Mouse (Mus musculus) spleen, postnatal 10 days (tissue): ENCODE measurements at regions not wholly inside any gene's neighbourhood (a gene's known extent, or its start where the extent isn't known, plus 50 kb on each side); places are given as distances from the start of the nearest gene placed in this dataset.

Source experiments
- DNase-seq, 2 experiments: peaks; one replicate each; pipeline ENCODE4 v3.0.0; 2021 to 2022; ENCODE audit warnings: low spot score in 2 of 2

DNA sequence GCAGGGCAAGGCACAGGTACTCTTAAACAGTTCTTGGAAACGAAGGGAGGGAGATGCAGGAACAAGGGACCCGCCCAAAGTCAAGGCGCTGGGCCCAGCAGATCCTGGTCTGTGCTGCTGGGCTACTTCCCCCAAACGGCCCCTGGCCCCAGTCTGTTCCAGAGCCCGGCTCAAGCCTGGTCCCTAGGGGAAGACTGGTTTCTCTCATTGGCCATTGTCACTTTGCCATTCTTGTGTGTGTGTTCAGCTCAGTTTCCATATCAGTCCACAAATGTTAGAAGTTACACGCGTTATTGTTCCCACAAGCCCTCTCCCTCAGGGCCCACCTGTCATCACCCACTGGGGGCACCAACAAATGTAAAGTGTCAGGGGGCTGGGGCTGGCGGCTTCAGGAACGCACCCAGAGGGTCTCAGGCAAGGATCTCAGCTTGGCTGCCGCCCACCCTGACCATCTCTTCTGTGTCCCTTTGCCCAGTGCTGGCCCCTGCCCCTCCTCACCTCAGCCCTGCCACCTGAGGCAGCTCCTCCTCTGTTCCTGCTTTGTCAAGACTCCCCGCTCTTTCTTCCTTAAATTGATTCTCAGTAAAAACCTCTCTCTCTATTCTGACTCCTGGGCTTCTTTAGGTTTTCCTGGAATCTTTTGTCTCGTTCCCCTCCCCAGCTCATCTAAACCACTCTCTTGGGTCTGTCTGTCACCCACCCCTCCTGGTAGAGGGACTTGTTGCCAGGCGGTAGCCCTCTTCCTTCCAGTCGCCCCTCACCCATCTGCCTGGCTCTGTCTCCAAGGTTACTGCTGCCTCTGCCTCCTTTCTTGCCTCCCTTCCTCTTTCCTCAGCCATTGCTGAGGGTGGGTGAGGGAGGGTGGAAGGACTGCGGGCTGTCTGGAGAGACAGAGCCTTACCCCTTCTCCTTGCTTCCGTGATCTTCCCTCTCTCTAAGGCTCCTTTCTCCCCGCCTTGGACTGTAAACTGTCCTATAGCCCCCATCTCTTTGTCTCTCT lies 69.2 kb upstream of the 4931429L15Rik start:
- DNase-seq: no peak

DNA sequence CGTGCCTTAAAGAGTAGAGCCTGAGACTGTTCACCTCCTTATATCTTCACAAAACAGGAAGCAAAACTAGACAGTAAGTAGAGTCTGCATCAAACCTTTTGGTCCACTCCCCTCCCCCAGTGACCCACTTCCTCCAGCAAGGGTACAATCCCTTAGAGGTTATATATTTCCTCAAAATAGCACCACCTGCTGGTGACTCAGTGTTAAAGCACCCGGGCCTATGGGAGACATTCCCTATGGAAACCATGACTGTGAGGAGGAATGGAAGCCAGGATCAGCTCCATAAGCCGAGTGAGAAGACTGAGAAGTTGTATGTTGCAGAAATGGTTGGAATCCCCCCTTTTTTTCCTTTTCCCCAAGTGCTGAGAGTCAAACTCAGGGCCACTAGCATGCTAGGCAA lies 66.5 kb upstream of the 4931429L15Rik start:
- no peak for DNase-seq

DNA sequence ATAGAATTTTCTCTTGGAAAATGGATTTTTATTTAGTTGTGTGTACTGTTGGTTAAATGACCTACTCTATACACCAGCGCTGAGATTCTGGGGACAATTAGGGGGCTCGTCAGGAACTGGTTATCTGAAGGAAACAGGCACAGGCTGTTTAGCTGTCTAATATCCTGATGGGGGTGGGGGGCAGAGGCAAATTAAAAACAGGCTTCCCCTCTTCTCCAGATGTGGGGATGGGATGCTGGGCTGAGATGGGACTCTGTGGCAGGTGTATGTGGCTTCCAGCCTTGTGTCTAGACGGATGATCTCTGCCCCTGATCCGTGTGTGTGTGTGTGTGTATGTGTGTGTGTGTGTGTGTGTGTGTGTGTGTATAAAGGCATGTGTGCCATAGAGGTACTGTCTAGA lies 61.6 kb upstream of the 4931429L15Rik start:
- DNase-seq: no peak

DNA sequence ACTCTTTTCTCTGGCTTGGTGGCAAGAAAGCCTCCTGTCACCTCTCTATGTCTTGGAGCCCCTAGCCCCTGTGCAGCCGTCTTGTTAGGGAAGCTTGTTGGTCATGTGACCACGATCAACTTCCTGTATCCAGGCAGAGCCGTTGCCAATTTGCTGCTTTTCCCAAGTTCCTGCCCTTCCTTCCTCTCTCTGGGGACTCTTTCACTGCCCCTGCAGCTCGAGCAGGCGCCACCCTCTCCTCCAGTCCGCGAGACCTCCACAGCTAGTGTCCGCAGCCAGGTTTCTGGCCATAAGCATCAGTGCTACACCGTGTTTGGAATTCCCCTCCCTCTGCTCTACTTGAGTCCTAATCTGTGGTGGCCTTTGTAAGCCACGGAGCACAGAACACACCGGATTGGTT lies 59.7 kb upstream of the 4931429L15Rik start:
- DNase-seq: no peak

DNA sequence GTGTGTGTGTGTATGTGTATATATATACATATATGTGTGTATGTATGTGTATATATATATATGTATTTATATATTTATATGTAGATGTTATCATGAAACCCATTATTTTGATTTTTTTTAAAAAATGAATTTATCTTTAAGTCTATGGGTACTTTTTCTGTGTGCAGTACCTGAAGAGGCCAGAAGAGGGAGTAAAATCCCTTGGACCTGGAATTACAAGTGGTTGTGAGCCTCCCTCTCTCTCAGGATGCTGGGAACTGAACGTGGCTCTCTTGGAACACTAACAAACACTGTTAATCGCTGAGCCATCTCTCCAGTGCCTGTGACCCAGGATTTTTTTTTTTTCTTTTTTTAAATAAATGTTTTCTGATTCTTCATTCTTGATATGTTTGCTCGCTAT lies 58.6 kb upstream of the 4931429L15Rik start:
- DNase-seq: no peak
